Mouse (Mus musculus) heart, postnatal 10 days (tissue): ENCODE results near the gene Ndc1. TPM values are rescaled to one million over a fixed set of nuclear protein-coding genes. Genes with fewer than 3 reads are reported as not detected.
A peak's percentile ranks its signal among the peaks of the same experiment; 100 is the strongest.

ENCODE experiments used
- DNase-seq, 2 experiments: peaks; one replicate each; pipeline ENCODE4 v3.0.0; 2021
- intact Hi-C: fragments of 180-260 bp; cut with DNase I; formaldehyde crosslinking; loops from one replicate; pipeline ENCODE4 v1.15.1; 2025
- microRNA-seq, 2 experiments: library from miRNA; unstranded; fragments of <30 nt; microRNA quantifications; one replicate each; pipeline ENCODE4 v1.2.0; 2022
- total RNA-seq, 2 experiments: library from RNA; stranded (reverse); gene quantifications; 2 replicates each; pipeline ENCODE4 v1.2.3; 2021

Ndc1 gene
- total RNA-seq, 2 experiments from 2014 or later: 15.0 to 16.7 TPM

DNA sequence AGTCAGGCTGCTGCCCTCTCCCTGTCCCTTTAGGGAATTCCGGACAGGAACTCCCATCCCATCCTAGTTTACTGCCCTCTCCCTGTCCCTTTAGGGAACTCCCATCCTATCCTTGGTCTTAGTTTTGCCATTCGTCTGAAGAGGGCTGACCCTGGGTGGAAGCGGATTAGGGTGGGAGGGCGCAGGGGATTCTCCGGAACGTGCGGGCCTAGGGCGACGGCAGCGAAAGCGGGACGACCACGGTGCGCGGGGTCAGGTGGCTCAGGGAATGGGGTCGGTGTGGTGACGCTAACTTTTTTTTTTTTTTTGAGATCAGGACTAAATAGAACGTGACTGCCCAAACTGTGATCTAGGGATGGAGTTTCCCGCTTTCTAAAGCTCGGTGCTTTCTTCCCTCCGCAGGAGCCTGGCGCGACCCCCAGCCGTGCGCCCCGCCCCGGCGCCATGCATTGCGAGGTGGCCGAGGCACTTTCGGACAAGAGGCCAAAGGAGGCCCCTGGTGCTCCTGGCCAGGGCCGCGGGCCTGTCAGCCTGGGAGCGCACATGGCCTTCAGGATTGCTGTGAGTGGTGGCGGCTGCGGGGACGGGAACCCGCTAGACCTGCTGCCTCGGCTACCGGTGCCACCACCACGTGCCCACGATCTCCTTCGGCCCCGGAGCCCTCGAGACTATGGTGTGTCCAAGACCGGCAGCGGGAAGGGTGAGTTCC lies 67.8 kb downstream of the Ndc1 start:
- intact Hi-C loops: no loop called here

DNA sequence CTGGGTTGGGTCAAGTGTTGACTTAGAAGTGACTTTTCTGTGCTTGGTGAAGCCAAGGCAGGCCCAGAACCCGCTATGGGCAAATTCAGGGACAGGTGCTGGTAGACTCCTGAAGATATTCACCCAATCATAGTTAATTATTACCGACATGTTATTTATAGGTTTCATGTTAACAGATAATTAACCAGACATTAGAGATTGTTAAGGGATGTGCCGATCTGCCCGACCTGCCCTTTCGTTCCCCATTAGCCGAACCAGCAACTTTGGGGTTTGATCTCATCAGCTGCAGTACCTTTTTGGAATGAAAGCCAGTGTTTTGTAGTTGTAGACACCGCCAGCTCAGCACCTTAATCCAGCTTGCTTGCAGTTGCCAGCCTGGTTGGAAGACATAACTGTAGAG lies 68.9 kb downstream of the Ndc1 start:
- intact Hi-C loops: no loop called here
- no peak for DNase-seq

More for the DNA sequence above, 67.8 kb downstream of the Ndc1 start:
- no peak for DNase-seq

- intact Hi-C loops: no loop called here
These were observed 71.2 kb downstream of the Ndc1 start for GRCm38 (mm10) chr4:107438741-107439140.

DNA sequence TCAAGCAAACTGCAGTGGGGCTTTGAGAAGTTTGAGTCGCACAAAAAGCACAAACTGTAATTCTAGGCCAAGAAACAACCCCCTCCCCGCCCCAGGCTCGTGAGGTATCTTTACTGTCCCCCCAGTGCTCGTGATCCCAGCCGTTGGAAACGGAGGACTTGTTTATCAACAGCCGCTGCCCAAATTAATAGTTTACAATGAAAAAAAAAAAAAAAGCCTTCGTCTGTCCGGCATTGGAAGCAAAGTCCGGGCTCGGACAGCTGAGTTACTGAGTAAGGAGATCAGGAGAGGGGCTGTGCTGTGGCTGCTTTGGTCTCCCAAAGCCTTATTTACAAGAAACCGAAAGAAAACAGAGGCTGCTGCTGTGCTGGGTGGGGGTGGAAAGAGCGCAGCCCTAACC lies 72.7 kb downstream of the Ndc1 start:
- no peak for DNase-seq
- intact Hi-C loops: no loop called here

More at GRCm38 (mm10) chr4:107438741-107439140, 71.2 kb downstream of the Ndc1 start:
- DNase-seq: no peak

DNA sequence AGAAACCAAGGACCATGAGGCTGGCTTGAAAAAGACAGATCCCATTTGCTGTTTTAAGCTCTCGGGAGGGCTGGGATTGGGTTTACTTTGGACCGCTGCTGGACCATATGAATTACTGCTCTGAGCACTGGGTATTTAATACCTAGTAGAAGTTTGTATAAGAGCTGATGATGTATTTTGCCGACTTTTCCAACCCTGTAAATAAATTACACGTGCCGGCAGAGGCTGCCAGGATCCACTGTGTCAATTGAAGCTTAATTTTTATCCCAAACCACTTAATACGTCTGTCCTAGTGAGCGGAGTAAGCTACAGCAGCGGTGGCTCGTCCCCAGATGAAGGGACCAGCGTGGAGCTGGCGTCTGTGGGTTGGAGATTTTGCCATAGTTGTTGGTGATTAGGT lies 74.7 kb downstream of the Ndc1 start:
- intact Hi-C loops: no loop called here
- DNase-seq: no peak

- intact Hi-C loops: no loop called here
- no peak for DNase-seq
These were observed 75.4 kb downstream of the Ndc1 start for GRCm38 (mm10) chr4:107442891-107443483.

GRCm38 (mm10) chr4:107443621-107444020 lies 76.0 kb downstream of the Ndc1 start:
- no peak for DNase-seq
- intact Hi-C loops: no loop called here

DNA sequence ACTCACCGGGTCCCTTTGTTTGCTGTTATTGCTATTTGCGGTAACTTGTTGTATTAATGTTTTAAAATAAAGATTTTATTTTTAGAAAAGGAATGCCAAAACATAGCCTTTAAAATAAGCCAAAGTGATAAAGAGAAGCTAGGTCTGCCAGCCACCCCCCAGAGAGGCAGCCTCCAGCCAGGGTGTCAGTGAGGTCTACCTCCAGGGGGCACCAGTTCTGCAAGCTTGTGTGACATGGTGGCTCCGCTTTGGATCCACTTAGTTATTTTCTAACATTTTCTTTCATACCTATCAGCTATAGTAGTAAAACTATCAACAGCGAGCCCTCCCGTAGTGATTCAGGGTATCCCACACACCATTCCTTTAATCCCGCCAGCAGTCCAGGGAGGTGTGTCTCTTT lies 80.9 kb downstream of the Ndc1 start:
- peak in 1 of 2 experiments; percentile 21 for DNase-seq
- intact Hi-C loops: no loop called here

GRCm38 (mm10) chr4:107449519-107449918 lies 81.9 kb downstream of the Ndc1 start:
- intact Hi-C loops: no loop called here
- no peak for DNase-seq

- intact Hi-C loops: loop anchor here (2.0 kb wide), 1 partner anchor 30 kb away; no protein-coding TSS in a partner anchor
- no peak for DNase-seq
These were observed 84.9 kb downstream of the Ndc1 start for GRCm38 (mm10) chr4:107452266-107453015.

DNA sequence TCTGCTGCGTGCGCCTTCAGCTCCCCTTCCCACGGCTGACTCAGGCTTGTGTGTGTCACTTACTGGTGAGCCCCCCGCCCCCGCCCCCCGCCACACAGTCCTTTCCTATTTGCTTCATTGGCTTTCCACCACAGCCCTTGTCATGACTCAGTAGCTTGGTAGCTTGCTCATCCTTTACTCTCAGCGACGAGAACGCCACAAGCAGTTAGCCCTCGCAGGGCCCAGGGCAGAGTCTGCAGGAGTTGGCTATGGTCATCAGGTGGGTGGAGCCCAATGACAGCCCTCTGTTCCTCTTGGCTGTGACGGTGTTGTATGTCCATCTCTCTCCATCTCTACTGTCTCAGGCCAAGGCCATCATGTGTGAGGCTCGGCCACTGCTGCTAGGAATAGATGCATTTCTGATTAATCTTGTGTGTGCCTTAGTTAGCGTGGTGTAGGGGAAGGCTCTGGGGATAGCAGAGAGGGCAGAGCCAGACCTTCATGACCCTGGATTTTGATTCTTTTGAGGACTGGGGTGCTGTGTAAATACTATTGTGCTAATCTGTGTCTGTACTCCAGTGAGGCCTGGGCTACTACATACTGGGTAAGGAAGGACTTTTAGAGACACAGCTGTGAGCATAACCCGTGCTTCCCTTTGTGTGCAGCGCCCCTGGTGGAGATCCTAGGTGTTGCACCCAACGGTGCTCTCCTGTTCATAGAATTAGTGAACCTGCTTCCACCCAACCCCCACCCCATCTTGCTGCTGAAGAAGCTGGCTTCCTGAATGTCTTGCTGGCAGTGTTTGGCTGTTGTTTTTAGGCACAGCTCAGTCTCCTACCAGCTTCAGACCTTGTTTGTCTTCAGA lies 85.8 kb downstream of the Ndc1 start:
- intact Hi-C loops: loop anchor here (2.0 kb wide), 1 partner anchor 31 kb away; no protein-coding TSS in a partner anchor
- peak; percentile 85 to 93 for DNase-seq

GRCm38 (mm10) chr4:107457602-107458001 lies 90.0 kb downstream of the Ndc1 start:
- intact Hi-C loops: no loop called here

DNA sequence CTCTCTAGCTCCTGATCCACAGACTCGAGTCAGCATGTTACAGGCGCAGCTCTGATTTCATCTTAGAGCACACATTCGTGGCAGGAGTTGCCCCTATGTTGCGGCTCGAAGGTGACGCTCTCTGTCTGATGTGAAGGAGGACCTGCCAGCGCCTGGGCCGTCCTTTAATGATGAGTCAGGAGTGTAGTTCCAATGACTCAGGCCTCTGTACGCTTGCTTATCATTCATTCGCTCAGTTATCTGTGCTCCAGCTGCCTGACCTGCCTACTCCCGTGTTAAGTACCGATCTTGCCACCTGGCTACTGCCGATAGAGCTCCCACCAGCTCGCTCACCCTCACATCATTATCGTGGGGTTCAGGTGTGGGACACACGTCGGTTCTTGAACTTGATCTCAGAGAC lies 91.3 kb downstream of the Ndc1 start:
- intact Hi-C loops: no loop called here
- DNase-seq: no peak

More at GRCm38 (mm10) chr4:107457602-107458001, 90.0 kb downstream of the Ndc1 start:
- DNase-seq: no peak

- DNase-seq: no peak
- intact Hi-C loops: no loop called here
These were observed 91.9 kb downstream of the Ndc1 start for GRCm38 (mm10) chr4:107459461-107459860.

GRCm38 (mm10) chr4:107460468-107460867 lies 92.9 kb downstream of the Ndc1 start:
- intact Hi-C loops: no loop called here
- no peak for DNase-seq

Small RNAs within 50 kb of the gene (microRNA-seq; reads per million reads assigned to microRNA genes)
- gene Gm24804: 0 reads per million in 2 experiments

Other genes starting within 250 kb of the Ndc1 start
- gene Tmem59, start 189.4 kb upstream of the Ndc1 start, total RNA-seq: 100 to 1,000 TPM; 170 TPM
- 10 to 100 TPM; 14.1 to 17.6 TPM for gene Tceanc2, start 188.7 kb upstream of the Ndc1 start, total RNA-seq
- gene Ldlrad1, start 158.6 kb upstream of the Ndc1 start, total RNA-seq: not detected
- gene Lrrc42, start 114.3 kb upstream of the Ndc1 start, total RNA-seq: 10 to 100 TPM; 16.4 to 21.6 TPM
- 10 to 100 TPM; 16.3 to 16.8 TPM for gene Hspb11, start 114.2 kb upstream of the Ndc1 start, total RNA-seq
- gene Dio1, start 60.6 kb upstream of the Ndc1 start, total RNA-seq: not detected
- 10 to 100 TPM; 26.1 to 28.5 TPM for gene Yipf1, start 53.4 kb upstream of the Ndc1 start, total RNA-seq
- under 1 TPM in 1 of 2 experiments, not detected in 1; 0.38 TPM for gene Glis1, start 66.8 kb downstream of the Ndc1 start, total RNA-seq